Mouse (Mus musculus): ENCODE results near the gene Acox1.

GRCm38 (mm10) chr11:116212847-116213246, 14.0 kb upstream of the Acox1 start:
- TF ChIP-seq ZKSCAN1 (IDR thresholded peaks at IDR 0.05; ENCODE audit: low read depth, low read length), result no peak
- no peak for TF ChIP-seq CTCF (IDR thresholded peaks at IDR 0.05 in 2 of 3, conservative IDR thresholded peaks at IDR 0.05 in 1 of 3; ENCODE audit: control insufficient read depth in 1 of 3, insufficient read depth in 1 of 3, low read depth in 2 of 3, low read length in 3 of 3, poor library complexity in 1 of 3, severe bottlenecking in 1 of 3)
- no peak for TF ChIP-seq POLR2A (IDR thresholded peaks at IDR 0.05; ENCODE audit: control insufficient read depth in 1 of 2, insufficient read depth in 1 of 2, low read depth in 1 of 2, low read length in 2 of 2, poor library complexity in 1 of 2)
- TF ChIP-seq TCF12 (IDR thresholded peaks at IDR 0.05; ENCODE audit: low read depth, low read length), result no peak
- TF ChIP-seq E2F4 (IDR thresholded peaks at IDR 0.05; ENCODE audit: borderline replicate concordance, low read depth, low read length), result no peak
- TF ChIP-seq USF1 (IDR thresholded peaks at IDR 0.05; ENCODE audit: low read depth, low read length), result no peak
- no peak for TF ChIP-seq POLR2AphosphoS2 (IDR thresholded peaks at IDR 0.05; ENCODE audit: low read length)
- no peak for TF ChIP-seq MXI1 (IDR thresholded peaks at IDR 0.05; ENCODE audit: low read depth, low read length)
- TF ChIP-seq EP300 (IDR thresholded peaks at IDR 0.05; ENCODE audit: low read depth in 1 of 2, low read length in 2 of 2), result no peak
- no peak for TF ChIP-seq GATA1 (IDR thresholded peaks at IDR 0.05; ENCODE audit: low read depth, low read length)
- no peak for TF ChIP-seq USF2 (IDR thresholded peaks at IDR 0.05; ENCODE audit: borderline replicate concordance in 1 of 2, insufficient read depth in 1 of 2, low read depth in 1 of 2, low read length in 2 of 2)
- no peak for TF ChIP-seq CHD1 (IDR thresholded peaks at IDR 0.05; ENCODE audit: low read depth, low read length)
